Mouse (Mus musculus): ENCODE results near the gene Col19a1. TPM values are rescaled to one million over a fixed set of nuclear protein-coding genes. Genes with fewer than 3 reads are reported as not detected.

Gene Col19a1
- total RNA-seq, 2 experiments from 2014 or later: 0.06 TPM; not detected in 1

DNA sequence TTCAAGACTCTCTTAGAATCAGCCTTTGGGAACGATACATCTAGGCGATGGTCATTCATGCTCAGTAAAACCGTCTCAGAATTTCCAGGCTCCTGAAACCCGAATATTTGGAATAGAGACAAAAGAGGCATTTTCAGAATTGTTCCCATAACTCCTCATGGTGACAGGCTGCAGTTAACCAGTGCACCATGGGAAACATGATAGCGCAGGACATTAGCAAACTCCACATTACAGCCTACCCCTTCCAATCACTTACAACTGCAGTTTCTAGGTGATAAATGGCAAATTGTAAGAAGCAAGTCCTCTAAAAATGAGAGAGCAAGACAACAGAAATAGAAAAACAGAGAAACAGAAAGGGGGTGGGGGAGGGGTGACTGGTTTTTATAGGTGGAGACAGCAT is 116.6 kb downstream of the Col19a1 start:
- DNase-seq: no peak
- intact Hi-C loops (cut with DNase I): no loop called here

DNA sequence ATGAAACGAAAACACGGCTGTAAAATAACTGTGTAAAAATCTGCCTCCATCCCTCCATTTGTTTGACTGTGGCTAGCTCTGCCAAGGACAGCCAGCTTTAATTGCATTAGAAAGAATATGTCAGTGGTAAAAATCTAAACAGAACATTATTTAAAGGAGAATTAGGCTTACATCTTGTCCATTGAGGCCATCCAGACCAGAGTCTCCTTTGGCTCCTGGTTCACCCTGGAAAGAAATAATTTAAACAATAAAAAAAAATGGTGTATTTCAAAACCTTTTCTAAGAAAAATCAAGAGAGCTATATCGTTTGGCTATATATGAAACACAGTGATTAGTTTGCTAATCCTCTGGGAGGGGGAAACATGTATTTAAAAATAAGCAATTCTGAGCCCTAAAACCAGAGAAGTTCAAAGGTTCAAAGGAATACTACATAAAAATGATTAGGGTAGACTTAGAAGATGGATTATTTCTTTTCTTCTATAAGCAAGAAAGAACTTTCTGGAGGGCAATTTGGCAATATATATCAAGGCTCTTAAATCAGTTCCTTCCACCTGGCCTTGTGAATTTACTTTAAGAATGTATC is 125.9 kb downstream of the Col19a1 start:
- no peak for DNase-seq
- intact Hi-C loops (cut with DNase I): no loop called here

DNA sequence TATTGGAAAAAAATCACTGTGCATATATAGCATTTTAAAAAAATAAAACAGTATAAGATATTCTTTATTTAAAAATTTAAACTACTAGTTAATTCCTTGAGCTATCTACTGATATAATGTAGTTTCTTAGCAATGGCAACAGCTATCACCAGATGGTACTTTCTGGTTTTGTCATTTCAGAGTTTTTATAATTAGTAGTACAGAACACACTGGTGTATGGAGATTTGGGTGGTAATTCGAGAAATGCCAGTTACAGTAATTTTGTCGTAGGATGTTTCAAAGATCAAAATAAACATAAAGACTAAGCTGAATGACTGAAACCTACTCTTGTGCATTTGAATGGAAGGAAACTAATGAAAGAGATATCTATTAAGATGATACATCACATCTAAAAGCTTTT is 129.3 kb downstream of the Col19a1 start:
- intact Hi-C loops (cut with DNase I): no loop called here
- DNase-seq: no peak

DNA sequence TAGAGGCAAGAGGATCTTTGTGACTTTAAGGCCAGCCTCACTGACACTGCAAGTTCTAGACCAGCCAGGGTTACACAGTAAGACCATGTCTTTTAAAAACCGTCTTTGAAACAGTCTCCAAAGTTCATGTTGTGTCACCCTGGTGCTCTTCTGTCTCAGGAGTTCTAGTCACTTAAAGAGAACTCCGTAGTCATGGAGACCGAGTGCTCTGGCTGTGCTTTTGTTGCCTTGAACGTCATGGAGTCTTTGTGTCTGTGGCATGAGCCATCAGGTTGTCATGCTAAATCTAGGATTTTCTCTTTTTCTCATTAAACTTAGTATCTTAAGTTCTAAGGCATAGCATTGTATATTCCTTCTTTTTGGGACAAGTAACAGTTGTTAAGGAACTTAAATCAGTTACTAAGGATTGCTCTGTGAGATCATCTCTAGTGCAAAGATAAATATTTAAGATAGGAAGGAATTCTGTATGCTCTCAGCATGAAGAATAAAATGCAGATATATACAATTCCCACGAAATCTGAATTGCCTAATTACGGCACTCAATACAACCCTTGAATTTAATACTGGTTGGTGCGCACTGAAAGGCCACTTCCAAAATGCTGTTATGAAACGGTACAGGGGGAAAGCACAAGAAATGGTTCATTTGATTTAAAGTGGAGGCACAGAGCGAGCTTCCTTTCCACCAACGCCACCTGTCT is 134.6 kb downstream of the Col19a1 start:
- DNase-seq: no peak
- intact Hi-C loops (cut with DNase I): no loop called here

DNA sequence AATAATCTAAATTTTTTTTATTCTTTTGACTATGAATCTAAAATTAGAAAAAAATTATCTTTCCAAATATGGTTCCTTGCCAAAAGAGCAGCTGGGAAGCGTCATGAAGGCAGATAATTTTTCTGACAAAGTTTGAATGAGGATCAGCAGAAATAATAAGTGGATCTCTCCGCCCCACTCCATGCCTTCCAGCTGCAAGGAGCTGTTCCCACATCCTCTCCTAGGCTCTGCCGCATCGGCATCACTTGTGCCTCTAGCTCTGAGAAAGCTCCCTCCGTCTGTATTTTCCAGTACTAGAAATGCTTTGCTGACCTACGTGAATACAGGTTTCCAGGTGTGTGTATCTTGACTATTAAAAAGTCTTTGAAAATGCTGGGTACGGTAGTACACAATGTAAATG is 135.1 kb downstream of the Col19a1 start:
- intact Hi-C loops (cut with DNase I): no loop called here
- DNase-seq: no peak

DNA sequence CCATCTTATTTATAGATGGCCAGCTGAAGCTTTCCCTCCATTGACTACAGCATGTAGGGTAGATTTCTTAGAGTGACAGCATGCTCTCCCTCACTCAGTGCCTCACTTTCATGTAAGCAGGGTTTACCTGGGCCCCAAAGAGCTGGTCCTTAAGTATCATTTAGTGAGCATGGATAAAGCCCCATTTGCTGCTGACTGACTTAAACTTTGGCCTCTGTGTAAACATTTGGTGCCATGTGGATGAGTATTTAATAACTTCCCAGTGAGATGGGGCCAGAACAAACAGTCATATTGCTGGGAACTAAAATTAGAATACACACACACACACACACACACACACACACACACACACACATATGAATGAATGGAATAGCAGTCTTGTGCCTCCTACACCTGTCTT is 149.8 kb downstream of the Col19a1 start:
- intact Hi-C loops (cut with DNase I): no loop called here
- DNase-seq: no peak

DNA sequence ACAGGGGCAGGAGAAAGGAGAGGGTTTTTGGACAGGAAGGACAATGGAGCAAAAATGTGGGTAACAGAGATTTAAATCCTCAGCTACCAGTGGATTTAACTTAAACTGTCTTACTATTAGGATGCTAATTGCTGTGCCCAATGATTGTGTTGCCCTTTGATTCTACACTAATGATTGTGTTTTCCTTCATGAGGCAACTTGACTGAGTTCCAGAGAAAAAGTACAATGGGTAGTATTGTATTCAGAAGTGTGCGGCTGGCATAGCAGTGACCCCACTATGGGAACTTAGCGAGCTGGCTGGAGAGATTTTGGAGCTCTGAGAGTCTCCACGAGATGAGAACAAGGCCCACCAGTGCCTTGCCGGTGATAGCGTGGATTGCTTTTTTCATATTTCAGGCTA is 159.0 kb downstream of the Col19a1 start:
- intact Hi-C loops (cut with DNase I): no loop called here
- no peak for DNase-seq

DNA sequence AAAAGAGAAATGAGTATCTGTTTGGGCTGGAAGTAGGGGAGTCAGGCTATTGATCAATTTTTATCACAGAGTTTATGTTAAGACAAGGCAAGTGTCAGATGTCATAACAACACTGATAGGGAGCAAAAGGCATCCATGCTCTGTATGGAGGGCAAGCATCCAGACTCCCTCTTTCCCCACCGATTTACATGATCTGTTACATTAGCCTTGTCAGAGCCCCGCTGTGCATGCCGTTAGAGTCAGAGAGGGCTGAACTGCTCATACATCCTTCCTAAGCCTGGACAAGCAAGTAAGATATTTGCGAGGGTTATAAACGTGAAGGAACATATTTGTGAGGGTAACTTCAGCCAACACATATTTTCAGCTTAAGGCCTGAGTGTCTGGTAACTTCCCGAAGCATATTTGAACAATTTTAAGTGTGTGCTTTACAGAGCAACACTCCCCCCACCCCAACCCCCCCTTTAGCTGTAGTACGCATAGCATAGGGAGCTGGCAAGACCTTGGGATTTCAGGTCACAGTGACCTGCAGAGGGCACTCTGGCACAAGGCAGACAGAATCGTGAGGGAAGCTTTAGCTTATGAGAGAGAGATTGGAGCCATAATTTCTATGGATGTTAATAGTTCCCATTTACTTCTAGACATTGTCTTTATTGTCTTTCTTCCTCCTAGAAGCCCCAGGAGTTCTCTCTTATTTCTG is 209.0 kb downstream of the Col19a1 start:
- intact Hi-C loops (cut with DNase I): loop anchor here (1.0 kb wide), 1 partner anchor 255 kb away; no protein-coding TSS in a partner anchor

DNA sequence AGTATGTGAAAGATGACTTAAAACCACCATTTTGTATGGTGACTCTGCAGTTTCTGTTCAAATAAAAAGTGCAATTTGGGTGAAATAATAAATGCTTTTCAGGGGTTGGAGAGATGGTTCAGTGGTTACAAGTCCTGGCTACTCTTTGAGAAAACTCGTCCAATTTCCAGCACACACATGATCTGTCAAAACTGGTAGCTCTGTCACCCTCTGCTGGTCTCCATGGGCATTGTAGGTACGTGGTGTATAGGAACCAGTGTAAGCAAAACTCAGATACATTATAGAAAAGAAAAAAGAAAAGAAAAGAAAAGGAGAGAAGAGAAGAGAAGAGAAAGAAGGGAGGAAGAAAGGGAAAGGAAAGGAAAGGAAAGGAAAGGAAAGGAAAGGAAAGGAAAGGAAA is 212.4 kb downstream of the Col19a1 start:
- intact Hi-C loops (cut with DNase I): no loop called here
- peak in 1 of 2 experiments; percentile 4 for DNase-seq

More for the DNA sequence above, 209.0 kb downstream of the Col19a1 start:
- DNase-seq: peak; percentile 11 to 20

DNA sequence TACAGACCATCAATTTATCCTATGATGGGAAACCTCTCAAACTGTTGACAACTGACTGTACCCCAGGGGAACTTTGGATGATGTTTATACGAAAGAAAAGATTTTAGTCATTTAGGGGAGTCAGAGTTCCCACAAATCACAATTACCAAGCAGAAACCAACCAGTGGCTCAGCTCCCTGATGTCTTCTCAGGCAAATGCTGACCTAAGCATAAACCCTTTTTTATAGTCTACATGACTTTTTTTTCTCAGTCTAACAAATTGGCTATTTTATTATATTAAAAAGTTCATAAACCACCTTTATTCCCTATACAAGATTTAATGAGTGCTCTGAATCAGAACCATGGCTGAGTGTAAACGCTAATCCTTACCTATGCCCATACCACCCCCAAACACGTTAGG is 213.6 kb downstream of the Col19a1 start:
- intact Hi-C loops (cut with DNase I): no loop called here
- DNase-seq: no peak

DNA sequence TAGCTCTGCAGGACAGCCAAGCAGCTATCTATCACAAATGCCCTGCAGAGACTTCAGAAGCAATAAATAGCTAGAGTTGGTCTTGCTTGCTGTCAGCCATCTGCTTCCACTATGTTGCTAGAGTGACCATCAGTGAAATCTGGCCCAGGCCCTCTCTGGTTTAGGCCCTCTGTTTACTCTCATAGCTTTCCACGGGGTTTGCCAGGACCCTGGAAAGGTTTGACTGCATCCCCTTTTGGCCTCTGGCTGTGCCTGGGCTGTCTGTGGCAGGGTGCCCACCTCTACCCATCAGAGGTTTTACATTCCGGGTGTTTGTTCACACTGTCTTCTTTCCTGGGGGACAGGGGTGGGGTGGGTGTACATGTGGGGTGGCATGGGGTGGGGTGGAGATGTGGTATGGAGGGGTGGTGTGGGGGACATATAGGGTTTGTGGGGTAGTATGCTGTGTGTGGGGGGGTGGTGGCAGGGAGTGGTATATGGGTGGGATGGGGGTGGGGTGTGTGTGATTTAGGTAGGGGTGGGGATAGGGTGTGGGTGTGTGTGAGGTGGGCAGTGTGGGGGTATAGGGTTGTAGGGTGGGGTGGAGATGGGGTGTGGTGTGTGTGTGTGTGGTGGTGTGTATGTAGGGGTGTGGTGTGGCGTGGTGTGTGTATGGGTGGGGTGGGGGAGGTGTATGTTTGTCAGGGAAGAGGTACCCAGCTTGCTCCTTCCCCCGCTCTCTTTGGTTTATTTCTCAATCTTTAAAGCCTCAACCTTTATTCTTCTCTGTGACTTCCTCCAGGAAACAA is 214.6 kb downstream of the Col19a1 start:
- DNase-seq: no peak
- intact Hi-C loops (cut with DNase I): no loop called here

DNA sequence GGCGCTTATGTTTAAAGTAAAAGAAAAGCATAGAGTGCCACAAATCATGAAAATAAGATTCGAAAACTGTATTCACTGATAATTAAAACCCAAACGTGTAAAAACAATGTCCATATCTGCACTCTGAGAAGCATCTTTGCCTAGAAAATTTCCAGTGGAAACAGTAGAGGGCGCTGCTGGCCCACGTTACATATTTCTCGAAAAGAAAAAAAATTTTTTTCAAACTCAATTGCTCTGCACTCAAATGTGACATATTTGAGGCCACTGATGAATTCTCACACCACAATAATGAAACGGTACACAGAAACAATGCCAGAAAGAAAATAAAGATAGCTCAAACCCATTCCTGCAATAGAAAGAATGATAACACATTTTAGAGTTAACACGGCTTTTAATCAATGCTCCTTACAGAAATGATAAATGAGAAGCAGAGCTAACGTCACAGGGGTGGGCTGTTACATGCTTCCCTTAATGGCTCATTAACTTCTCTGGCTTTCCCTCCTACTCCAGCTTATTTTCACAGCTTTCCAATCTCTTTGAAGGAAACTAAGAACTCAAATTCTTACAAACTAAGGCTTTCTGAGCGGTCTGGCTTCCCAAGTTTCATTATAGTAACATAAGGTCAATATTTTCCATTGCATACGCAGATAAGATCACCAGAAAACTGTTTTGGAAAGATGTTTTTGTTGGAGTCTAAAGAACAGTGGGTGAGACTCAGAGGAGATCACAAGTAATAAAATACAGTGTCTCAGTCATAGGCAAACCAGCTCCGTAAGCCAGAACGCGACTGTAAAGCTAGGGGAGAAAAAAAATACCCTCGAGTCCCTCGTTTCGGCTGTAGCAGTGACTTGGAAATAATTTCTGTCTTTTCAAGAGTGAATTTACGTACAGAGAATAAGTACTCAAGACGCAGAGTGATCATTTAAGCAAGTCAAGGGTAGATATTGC is 219.4 kb downstream of the Col19a1 start:
- DNase-seq: peak; percentile 25 to 35
- intact Hi-C loops (cut with DNase I): loop anchor here (2.0 to 5.0 kb wide), 2 partner anchors 183 to 1249 kb away; no protein-coding TSS in a partner anchor

DNA sequence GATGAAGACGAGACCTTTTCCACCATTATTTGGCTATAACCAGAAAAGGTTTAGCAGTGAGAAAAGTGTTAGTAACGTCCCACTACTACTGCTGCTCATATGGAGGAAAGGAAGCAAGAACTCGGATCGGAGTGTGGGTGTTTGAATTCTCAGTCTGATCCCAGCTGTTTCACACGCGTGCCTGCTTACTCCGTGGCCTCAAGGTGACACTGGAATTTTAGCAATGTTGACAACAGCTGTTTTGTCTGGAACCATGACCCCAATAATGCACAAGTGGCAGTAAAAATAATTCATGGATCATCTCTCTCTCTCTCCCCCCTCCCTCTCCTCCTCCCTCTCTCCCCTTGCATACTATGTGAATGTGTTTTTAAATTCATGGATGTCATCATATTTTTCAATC is 222.5 kb downstream of the Col19a1 start:
- intact Hi-C loops (cut with DNase I): loop anchor here (5.0 kb wide), 1 partner anchor 1253 kb away; no protein-coding TSS in a partner anchor
- DNase-seq: no peak

DNA sequence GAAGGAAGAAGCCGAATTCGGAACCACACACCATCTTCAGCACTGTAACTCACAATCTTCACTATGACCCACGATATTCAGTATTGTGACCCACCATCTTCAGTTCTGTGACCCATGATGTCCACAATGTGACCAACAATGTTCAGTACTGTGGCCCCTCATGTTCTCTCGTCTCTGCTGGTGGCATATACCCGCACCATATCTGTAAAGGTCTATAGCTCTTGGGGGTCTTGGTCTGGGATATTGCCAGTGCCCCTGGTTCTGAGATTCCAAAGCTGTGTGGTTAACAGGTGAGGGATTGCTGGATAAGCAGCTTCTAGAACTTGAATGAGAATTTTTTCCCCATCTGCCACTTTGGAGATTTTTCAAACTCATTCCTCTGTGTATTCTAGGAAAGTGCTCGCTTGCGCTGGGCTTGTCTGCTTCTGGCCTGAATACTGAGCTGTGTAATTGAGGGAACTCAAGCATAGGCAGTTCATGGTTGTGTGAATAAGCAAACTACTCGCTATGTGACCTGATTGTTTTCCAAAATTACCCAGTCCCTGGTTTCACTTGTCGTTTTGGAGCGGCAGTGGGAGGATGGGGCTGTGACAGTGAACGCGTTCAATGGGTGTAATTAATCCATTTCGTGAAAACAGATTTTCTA is 225.2 kb downstream of the Col19a1 start:
- intact Hi-C loops (cut with DNase I): no loop called here
- no peak for DNase-seq

DNA sequence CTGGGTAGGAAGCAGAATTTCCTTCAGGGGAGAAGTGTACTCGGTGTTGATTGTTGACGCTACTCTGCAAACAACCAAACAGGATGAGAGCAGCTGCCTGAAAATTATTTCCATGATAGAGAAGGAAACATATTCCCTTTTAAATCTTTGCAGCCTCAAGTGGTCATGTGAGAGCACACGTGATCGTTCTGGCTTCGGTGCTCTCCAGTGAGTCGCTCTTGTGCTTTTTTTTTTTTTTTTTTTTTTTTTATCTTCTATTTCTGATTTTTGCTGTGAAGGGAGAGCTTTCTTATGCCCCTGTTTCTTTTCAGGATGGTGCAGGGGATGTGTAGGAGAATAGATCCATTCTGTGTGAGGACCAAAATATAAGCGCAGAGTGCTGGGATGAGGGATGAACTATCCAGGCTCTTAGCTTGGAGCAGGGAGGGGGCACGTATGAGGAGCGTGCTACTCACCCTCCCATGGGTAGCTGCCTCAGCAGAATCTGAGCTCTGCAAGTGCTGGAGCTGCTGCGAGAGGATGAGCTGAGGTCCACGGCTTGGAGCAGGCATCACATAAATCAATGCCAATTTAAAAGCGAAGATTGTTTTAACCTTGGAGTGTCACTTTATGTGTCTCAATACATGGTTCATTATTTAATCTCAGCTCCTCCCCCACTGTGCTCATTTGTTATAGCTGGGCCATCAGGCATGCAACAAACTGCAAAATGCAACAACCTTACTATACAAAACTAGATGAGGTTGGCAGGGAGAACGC is 237.6 kb downstream of the Col19a1 start:
- intact Hi-C loops (cut with DNase I): no loop called here
- no peak for DNase-seq

DNA sequence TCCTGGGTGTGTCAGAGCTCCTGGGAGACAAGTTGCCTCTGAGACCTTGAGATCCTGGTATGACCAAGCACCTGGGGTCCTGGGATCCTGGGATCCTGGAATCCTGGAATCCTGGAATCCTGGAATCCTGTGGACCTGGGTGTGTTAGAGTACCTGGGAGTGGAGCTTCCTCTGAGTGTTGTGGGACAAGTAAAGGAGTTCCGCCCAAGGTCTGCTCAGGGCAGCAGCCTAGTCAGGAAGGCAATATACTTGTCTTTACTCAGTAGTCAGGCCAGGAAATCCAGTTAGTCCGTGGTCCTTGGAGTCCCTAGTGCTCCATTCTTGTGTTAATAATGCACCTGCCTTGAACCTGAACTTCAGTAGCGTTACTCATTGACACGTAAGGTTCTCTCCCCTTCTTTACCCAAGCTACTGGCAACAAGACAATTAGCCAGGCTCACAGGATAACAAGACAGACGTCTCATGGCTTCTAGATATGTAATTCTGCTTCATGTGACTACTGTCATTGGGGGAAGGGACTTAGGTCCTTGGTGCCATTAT is 239.6 kb downstream of the Col19a1 start:
- no peak for DNase-seq
- intact Hi-C loops (cut with DNase I): no loop called here

DNA sequence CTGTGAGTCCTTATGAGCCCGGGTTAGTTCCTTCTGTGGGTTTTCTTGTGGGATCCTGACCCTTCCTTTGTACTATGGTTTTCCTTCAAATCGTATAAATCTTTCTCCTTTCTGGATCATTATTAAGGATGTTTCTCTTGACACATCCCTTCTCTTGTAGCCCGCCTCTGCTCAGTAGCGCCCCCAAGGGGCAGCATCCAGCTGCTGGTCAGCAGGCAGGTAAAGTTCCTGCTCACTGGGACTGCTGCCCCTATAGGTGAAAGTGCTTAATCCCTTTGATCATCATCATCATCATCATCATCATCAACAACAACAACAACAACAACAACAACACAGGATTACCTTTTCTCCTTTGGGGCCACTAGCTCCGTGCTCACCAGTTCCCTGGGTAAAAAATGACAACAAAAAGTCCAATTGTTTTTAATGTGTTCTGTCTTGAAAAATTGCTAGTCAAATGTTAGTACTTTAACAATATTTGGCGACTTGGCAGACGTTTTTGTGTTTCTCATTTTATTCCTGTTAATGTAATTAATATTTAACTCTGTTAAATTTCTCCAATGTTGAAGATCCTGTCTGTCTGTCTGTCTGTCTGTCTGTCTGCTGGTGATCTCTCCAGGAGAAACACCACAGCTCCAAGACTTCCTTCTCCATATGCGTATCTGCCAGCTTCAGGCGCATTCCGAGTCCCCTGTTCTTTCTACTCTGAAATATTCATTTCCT is 249.6 kb downstream of the Col19a1 start:
- DNase-seq: no peak
- intact Hi-C loops (cut with DNase I): no loop called here

DNA sequence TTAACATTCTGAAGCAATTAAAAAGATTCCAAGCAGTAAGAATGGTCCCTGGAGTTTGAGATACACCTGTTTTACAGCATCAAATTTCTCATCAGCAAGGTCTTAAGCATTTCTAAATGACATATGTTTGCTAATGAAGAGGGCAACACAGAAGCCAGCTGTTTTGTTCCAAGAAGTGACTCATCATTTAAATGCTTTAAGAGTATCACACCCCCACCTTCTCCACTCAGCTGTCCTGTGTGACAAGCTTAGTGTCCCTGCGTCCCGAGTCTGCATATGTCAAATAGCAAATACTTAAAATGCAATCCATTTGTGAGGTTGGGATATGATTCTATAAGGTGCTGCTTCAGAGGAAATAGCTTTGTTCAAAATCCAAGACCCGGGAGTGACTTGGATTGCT is 251.2 kb downstream of the Col19a1 start:
- intact Hi-C loops (cut with DNase I): no loop called here
- no peak for DNase-seq
